Mouse (Mus musculus) bone marrow, adult 2 months (tissue): ENCODE measurements around the gene Amdhd2.

ENCODE experiments used
- CTCF ChIP-seq: fragments of 200-500 bp; IDR thresholded peaks from 2 replicates; pipeline ENCODE4 v1.5.1; 2011; ENCODE audit warnings: low read length, control low read depth; ENCODE audit not compliant: control insufficient read depth, insufficient read depth
- POLR2A ChIP-seq: fragments of 200-500 bp; IDR thresholded peaks from 2 replicates; pipeline ENCODE4 v1.6.1; 2011; ENCODE audit warnings: low read depth, mild to moderate bottlenecking, control low read depth, low read length, borderline replicate concordance; ENCODE audit not compliant: control insufficient read depth

DNA sequence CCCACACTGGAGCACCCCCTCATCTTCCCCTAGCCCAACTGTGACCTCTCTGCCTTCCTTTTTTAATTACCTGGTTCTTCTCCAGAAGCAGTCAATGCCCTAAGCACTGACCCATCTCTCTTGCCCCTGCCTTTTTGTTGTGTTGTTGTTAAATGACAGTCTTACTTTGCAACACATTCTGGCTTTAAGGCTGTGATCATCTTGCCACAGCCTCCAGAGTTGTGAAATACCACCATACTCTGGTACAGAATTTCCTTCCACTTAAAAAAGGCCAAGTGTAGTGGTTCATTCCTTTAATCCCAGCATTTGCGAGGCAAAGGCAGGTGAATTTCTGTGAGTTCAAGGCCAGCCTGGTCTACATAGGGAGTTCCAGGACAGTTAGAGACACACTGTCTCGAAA, 27.4 kb upstream of the Amdhd2 start:
- TF ChIP-seq CTCF (no peak), POLR2A (no peak)
